Mouse (Mus musculus) midbrain, embryonic 12.5 days (tissue): ENCODE measurements around the gene Megf11. TPM values are rescaled to one million over a fixed set of nuclear protein-coding genes. Genes with fewer than 3 reads are reported as not detected.

ENCODE experiments used
- ATAC-seq: fragments of 200-750 bp; cut with Nextera tagmentation; 2 replicates; pipeline ENCODE4 v1.8.0; 2017; ENCODE audit warnings: low read depth, moderate TSS enrichment, moderate library complexity; ENCODE audit not compliant: low FRiP score
- H3K27ac ChIP-seq: fragments of 300-500 bp; sonication (generic); replicated peaks from 2 replicates; pipeline ENCODE4 v1.5.1; 2016; ENCODE audit warnings: mild to moderate bottlenecking
- H3K27me3 ChIP-seq: fragments of 300-500 bp; sonication (generic); 2 replicates; pipeline ENCODE4 v1.6.1; 2016; ENCODE audit warnings: mild to moderate bottlenecking
- H3K36me3 ChIP-seq: fragments of 300-500 bp; sonication (generic); 2 replicates; pipeline ENCODE4 v1.6.1; 2016
- H3K4me1 ChIP-seq: fragments of 300-500 bp; sonication (generic); 2 replicates; pipeline ENCODE4 v1.6.1; 2016
- H3K4me2 ChIP-seq: fragments of 300-500 bp; sonication (generic); replicated peaks from 2 replicates; pipeline ENCODE4 v1.6.1; 2016; ENCODE audit warnings: mild to moderate bottlenecking, moderate library complexity
- H3K4me3 ChIP-seq: fragments of 300-500 bp; sonication (generic); 2 replicates; pipeline ENCODE4 v1.5.1; 2016; ENCODE audit warnings: mild to moderate bottlenecking
- H3K9ac ChIP-seq: fragments of 300-500 bp; sonication (generic); replicated peaks from 2 replicates; pipeline ENCODE4 v1.6.1; 2016; ENCODE audit warnings: mild to moderate bottlenecking, moderate library complexity
- H3K9me3 ChIP-seq: fragments of 300-500 bp; sonication (generic); 2 replicates; pipeline ENCODE4 v1.6.1; 2016; ENCODE audit warnings: mild to moderate bottlenecking
- WGBS: fragments of 180-500 bp; shearing (Covaris S2); methylation state at CpG from one replicate; pipeline ENCODE4 v1.1.7; 2016; 5-methylcytosine and 5-hydroxymethylcytosine counted together
- polyA plus RNA-seq: library from polyadenylated mRNA; unstranded; fragments of >200 nt; fragmentation: Nextera tagmentation; extraction: Ambion mirVana; gene quantifications from 2 replicates; pipeline ENCODE4 v1.2.1, GENCODE M21; 2016

The Megf11 gene
- polyA plus RNA-seq, 1 experiment from 2014 or later, result 6.5 TPM

DNA sequence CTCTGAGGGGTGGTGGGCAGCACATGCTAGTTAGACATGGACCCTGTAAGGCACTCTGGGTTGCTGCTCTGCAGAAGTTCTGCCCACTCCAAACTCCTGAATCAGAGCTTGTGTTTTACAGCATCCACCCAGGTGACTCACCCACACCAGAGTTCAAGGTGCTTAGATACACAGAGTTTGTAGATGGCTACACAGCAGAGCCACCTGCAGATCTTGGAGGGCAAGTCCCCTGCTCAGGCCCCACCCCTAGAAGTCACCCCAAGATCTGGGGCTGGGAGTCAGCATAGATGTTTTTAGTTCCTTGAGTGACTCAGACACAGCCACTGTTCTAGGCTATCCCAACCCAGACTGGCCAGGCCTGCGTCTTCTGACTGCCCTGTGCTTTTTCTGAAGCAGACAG, 217.5 kb downstream of the Megf11 start:
- H3K4me1 ChIP-seq, result peaks cover 39% of the 10 kb centered on the region
- peaks cover 63% of the 10 kb centered on the region for H3K27me3 ChIP-seq
- WGBS, result 85% methylated on average over 1 of the region's 1 CpGs
- H3K4me3 ChIP-seq, result no peak overlapping the region
- H3K9ac ChIP-seq, result no peak overlapping the region
- no peaks in the 10 kb centered on the region; the same call in 1 of the 2 replicates for H3K9me3 ChIP-seq
- ATAC-seq, result no peak
- H3K27ac ChIP-seq, result no peak overlapping the region
- no peaks in the 10 kb centered on the region for H3K36me3 ChIP-seq
- no peak overlapping the region for H3K4me2 ChIP-seq

- Histone ChIP-seq H3K4me1 (peaks cover 41% of the 10 kb centered on the region), H3K4me3 (no peak overlapping the region), H3K9ac (no peak overlapping the region), H3K4me2 (no peak overlapping the region), H3K9me3 (no peaks in the 10 kb centered on the region), H3K27ac (no peak overlapping the region), H3K36me3 (no peaks in the 10 kb centered on the region), H3K27me3 (peaks cover 67% of the 10 kb centered on the region)
- WGBS, result 64% methylated on average over 7 of the region's 7 CpGs
- ATAC-seq, result no peak
Observed at GRCm38 (mm10) chr9:64604217-64604711, 218.8 kb downstream of the Megf11 start.

DNA sequence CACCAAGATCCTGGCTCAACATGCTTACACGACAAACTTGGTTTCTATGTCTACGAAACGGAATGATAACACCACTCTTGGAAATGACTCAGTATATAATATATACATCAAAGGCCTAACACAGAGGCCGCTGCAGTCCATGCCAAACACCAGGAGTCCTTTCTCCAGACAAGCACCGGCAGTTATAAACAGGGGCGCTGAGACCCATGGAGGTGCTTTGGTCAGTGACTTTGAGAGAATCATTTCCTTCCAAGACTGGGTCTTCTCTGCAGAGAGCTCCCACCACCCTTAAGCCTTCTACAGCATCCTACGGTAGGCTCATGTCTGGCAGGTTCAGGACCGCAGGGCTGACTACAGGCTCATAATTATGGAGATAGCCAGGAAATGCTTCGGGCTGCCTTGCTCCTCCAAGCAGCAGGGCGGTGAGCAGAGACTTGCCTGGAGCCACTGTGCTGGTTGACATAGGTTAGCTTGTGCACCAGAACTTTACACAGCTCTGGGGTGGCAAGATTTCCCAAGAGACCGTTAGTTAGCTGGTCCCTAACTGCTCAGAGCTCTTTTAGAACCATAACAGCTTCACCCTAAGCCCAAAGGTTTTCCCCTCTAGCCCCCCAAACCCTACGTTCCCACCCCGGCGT, 219.8 kb downstream of the Megf11 start:
- no peak overlapping the region for H3K4me2 ChIP-seq
- no peak overlapping the region for H3K4me3 ChIP-seq
- peaks cover 50% of the 10 kb centered on the region for H3K4me1 ChIP-seq
- H3K27ac ChIP-seq, result peak overlapping the region; percentile 70
- no peaks in the 10 kb centered on the region for H3K36me3 ChIP-seq
- H3K9ac ChIP-seq, result no peak overlapping the region
- no peaks in the 10 kb centered on the region for H3K9me3 ChIP-seq
- peaks cover 61% of the 10 kb centered on the region for H3K27me3 ChIP-seq
- peak; percentile 50 for ATAC-seq
- WGBS, result 42% methylated on average over 14 of the region's 14 CpGs

- H3K4me3 ChIP-seq, result no peak overlapping the region
- peaks cover 58% of the 10 kb centered on the region for H3K27me3 ChIP-seq
- peak overlapping the region; percentile 15; the same call in 1 of the 2 replicates for H3K4me2 ChIP-seq
- WGBS, result 4% methylated on average over 13 of the region's 13 CpGs
- H3K4me1 ChIP-seq, result peaks cover 52% of the 10 kb centered on the region
- ATAC-seq, result peak; percentile 89
- no peaks in the 10 kb centered on the region for H3K36me3 ChIP-seq
- H3K27ac ChIP-seq, result peak overlapping the region; percentile 70
- H3K9me3 ChIP-seq, result no peaks in the 10 kb centered on the region
- H3K9ac ChIP-seq, result no peak overlapping the region
Observed at GRCm38 (mm10) chr9:64605735-64606349, 220.4 kb downstream of the Megf11 start.

DNA sequence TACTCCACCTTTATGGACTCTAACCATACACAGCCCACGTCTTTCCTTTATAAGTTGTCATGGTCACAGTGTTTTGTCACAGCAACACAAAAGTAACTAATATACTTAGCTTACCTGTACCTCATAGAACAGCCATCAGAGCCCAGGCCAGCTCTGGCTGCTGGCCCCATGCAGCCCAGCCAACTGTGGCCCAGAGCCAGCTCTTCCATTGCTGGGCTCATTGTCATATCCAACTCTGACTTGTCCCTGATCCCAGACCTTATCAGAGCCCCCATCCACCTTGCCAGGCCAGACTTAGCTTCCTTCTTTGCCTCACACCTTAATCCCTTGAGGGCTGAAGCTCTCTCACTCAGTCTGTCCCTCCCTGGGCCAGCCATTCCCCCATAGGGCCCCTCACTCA, 221.6 kb downstream of the Megf11 start:
- Histone ChIP-seq H3K4me1 (peaks cover 52% of the 10 kb centered on the region), H3K4me2 (no peak overlapping the region), H3K9ac (no peak overlapping the region), H3K36me3 (no peaks in the 10 kb centered on the region), H3K27ac (peak overlapping the region; percentile 70), H3K4me3 (no peak overlapping the region), H3K9me3 (no peaks in the 10 kb centered on the region), H3K27me3 (peaks cover 68% of the 10 kb centered on the region)
- ATAC-seq, result no peak
- 91% methylated on average over 1 of the region's 1 CpGs for WGBS

DNA sequence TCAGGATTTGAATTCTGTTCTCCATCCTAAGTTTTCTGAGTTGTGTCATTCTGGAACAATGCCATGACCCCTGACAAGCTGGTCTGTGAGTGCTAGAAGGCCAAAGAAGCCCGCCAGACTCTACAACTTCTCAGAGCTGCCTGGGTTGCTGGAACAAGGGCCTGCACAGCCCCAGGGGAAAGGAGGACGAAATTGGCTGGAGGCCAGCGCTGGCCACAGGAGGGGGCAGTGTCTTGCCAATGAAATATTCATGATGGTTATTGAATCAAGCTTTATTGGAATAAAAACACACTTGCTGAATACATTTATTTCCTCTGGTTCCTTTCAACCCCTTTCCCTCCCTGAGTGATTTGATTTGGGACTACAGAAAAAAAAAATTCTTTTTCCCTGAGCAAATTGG, 224.1 kb downstream of the Megf11 start:
- peaks cover 48% of the 10 kb centered on the region for H3K27me3 ChIP-seq
- H3K9me3 ChIP-seq, result no peaks in the 10 kb centered on the region
- peak overlapping the region; percentile 78 for H3K27ac ChIP-seq
- no peak for ATAC-seq
- no peaks in the 10 kb centered on the region for H3K36me3 ChIP-seq
- 15% methylated on average over 3 of the region's 3 CpGs for WGBS
- no peak overlapping the region for H3K4me3 ChIP-seq
- peaks cover 57% of the 10 kb centered on the region for H3K4me1 ChIP-seq
- no peak overlapping the region for H3K4me2 ChIP-seq
- no peak overlapping the region for H3K9ac ChIP-seq

GRCm38 (mm10) chr9:64612121-64612983, 226.9 kb downstream of the Megf11 start:
- Histone ChIP-seq H3K9ac (no peak overlapping the region), H3K27me3 (peaks cover 47% of the 10 kb centered on the region), H3K4me3 (no peak overlapping the region), H3K36me3 (no peaks in the 10 kb centered on the region), H3K4me1 (peaks cover 29% of the 10 kb centered on the region), H3K9me3 (no peaks in the 10 kb centered on the region), H3K4me2 (peak overlapping the region; percentile 30), H3K27ac (peak overlapping the region; percentile 68)
- no peak for ATAC-seq
- 9% methylated on average over 7 of the region's 7 CpGs for WGBS

DNA sequence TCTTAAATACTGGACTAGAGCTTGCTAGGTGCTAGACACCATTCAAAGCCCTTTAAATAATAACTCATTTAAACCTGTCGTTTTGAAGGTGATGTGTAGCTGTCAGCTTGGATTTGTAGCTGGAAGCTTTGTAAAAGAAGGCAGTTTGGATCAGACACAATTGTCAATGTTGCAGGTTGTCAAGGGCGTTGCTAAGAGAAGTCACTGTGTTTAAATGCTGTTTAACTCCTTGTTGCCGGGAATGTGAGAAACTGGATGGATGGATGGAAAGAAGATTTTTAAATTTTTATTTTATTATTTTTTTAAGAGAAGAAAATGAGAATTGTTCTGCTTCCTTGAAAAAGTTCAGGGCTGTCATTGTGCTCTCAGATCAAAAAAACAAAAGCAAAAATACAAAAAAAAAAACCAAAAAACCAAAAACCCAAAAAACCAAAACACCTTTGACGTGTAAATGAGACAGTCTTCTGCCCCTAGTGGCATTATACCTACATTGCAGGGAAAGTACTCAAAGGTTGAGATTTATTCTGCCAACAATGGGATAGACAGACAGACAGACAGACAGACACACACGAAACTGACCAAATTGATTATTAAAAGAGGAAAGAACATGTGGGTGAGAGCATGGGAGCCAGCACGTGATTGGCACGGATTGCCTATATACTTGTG, 227.7 kb downstream of the Megf11 start:
- no peak overlapping the region for H3K9ac ChIP-seq
- H3K9me3 ChIP-seq, result no peaks in the 10 kb centered on the region
- no peak overlapping the region for H3K4me3 ChIP-seq
- ATAC-seq, result no peak
- H3K27me3 ChIP-seq, result peaks cover 40% of the 10 kb centered on the region
- peak overlapping the region; percentile 68; the same call in 1 of the 2 replicates for H3K27ac ChIP-seq
- 43% methylated on average over 7 of the region's 7 CpGs for WGBS
- peaks cover 26% of the 10 kb centered on the region for H3K4me1 ChIP-seq
- H3K4me2 ChIP-seq, result peak overlapping the region; percentile 30; the same call in 1 of the 2 replicates
- no peaks in the 10 kb centered on the region for H3K36me3 ChIP-seq

DNA sequence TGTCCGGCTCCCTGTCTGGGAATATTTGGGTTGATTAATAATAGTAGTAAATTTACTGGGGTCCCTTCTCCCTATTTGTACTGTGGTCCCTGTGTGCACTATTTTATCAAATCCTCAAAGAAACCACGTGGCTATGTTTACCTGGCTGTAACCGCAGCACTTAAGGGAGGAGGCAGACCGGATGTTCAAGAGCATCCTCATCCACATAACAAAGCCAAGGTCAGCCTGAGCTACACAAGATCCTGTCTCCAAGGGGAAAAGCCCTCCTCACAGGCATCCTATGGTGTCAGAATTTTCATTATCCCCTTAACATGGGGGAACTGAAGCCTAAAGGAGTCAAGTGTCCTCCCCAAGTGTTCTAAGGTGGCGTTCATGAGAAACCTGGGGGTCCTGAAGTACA, 232.0 kb downstream of the Megf11 start:
- Histone ChIP-seq H3K4me2 (no peak overlapping the region), H3K36me3 (no peaks in the 10 kb centered on the region), H3K4me3 (no peak overlapping the region), H3K9me3 (no peaks in the 10 kb centered on the region), H3K27ac (no peak overlapping the region), H3K4me1 (peaks cover 24% of the 10 kb centered on the region), H3K9ac (no peak overlapping the region), H3K27me3 (peaks cover 15% of the 10 kb centered on the region; the same call in 1 of the 2 replicates)
- WGBS, result 57% methylated on average over 5 of the region's 5 CpGs
- no peak for ATAC-seq

- H3K9ac ChIP-seq, result no peak overlapping the region
- WGBS, result 77% methylated on average over 3 of the region's 3 CpGs
- H3K36me3 ChIP-seq, result no peaks in the 10 kb centered on the region
- no peak overlapping the region for H3K27ac ChIP-seq
- no peaks in the 10 kb centered on the region for H3K9me3 ChIP-seq
- H3K4me3 ChIP-seq, result no peak overlapping the region
- no peak for ATAC-seq
- H3K4me1 ChIP-seq, result peaks cover 16% of the 10 kb centered on the region
- H3K27me3 ChIP-seq, result peaks cover 20% of the 10 kb centered on the region; the same call in 1 of the 2 replicates
- no peak overlapping the region for H3K4me2 ChIP-seq
Observed at GRCm38 (mm10) chr9:64618433-64618832, 233.0 kb downstream of the Megf11 start.

- Histone ChIP-seq H3K36me3 (no peaks in the 10 kb centered on the region), H3K4me1 (peaks cover 15% of the 10 kb centered on the region), H3K27ac (no peak overlapping the region), H3K9me3 (no peaks in the 10 kb centered on the region), H3K27me3 (peaks cover 16% of the 10 kb centered on the region; the same call in 1 of the 2 replicates), H3K4me2 (no peak overlapping the region), H3K9ac (no peak overlapping the region), H3K4me3 (no peak overlapping the region)
- 71% methylated on average over 10 of the region's 10 CpGs for WGBS
- no peak for ATAC-seq
Observed at GRCm38 (mm10) chr9:64619440-64619839, 234.0 kb downstream of the Megf11 start.
